Mouse (Mus musculus) heart, adult 18-20 months (tissue): ENCODE results near the gene Boll. TPM values are rescaled to one million over a fixed set of nuclear protein-coding genes. Genes with fewer than 3 reads are reported as not detected.

Source experiments
- DNase-seq, 2 experiments: peaks; one replicate each; pipeline ENCODE4 v3.0.0; 2021 to 2022; ENCODE audit warnings: mixed read lengths in 1 of 2
- total RNA-seq, 2 experiments: library from RNA; stranded (reverse); gene quantifications; 2 replicates each; pipeline ENCODE4 v1.2.3; 2021

The Boll gene
- total RNA-seq, 2 experiments from 2014 or later, result not detected

DNA sequence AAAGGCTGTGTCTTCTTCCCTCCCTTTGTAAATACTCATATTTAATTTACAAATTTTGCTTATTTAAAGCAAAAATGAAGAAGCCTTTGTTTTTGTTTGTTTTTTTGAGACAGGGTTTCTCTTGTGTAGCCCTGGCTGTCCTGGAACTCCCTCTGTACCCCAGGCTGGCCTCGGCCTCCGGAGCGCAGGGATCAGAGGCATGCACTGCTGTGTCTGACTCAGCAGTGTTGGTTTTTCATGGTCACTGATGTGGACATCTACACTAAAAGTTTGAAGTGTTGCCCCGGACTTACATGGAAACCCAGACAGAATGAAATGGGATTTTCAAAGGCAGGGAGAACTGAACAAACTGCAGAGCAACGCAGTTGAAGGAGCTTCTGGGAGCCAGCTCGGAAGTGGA is 155.7 kb downstream of the Boll start:
- DNase-seq, result no peak

DNA sequence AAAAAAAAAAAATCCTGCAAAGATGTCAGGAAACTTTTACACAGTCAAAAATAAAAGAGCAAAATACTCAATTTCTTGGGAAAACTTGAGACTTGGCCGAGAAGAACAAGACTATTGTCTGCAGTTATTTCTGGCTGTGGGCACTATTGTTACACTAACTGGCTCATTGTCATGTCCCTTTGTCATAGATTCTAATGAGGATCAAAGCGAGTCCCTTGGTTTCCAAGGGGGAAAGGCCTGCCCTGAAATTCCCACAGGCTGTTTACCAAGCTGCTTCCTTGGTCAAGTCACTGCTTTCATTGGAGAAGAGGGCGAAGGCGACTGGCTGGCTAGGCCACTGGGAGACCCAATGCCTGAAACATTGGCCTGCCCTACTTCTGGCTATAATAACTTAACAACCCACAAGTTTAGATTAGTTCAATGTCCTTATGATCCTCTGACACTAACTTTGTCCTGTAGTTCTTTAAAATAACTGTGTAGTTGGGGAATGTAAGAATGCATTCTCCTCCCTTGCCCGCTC is 157.4 kb downstream of the Boll start:
- no peak for DNase-seq

DNA sequence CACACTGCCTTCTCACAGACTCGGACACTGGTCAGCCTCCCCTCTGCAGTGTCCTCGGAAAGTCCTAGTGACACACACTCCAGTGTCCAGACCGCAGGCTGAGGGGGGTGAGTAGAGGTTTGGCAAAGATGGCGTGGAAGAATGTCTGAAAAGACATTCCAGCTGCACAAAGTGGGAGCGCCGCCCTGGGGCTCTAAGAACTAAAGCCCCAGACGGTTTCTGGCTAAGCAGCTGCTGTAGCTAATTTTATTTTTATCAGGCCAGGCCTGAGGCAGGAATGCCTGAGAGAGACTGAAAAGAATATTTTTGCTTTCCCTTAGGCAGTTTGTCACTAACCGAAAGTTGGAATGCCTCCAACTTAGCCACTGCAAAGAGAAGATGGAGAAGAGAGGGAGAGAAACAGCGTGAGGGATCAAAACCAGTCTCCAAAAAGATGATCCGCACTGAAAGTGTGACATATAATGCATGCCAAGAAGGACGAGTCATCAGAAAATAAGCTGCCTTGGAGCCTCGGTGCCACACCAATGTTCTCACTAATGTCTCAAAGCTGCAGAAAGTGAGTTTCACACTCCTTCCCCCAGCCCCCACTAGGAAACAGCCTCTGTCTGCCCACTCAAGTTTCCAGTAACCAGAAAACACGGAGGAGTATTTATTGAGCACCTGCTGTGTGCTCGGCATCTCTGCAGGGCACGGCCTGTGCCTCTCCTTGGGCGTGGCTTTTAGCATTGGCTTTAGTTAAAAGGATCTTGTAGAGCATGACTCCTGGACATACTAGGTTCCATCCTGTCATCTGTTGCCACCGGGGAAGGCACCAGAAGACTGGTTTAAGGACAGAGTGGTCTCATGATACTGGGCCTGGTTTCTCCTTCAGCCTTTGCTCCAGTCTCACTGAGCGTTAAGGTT is 161.2 kb downstream of the Boll start:
- peak; percentile 75 to 80 for DNase-seq

DNA sequence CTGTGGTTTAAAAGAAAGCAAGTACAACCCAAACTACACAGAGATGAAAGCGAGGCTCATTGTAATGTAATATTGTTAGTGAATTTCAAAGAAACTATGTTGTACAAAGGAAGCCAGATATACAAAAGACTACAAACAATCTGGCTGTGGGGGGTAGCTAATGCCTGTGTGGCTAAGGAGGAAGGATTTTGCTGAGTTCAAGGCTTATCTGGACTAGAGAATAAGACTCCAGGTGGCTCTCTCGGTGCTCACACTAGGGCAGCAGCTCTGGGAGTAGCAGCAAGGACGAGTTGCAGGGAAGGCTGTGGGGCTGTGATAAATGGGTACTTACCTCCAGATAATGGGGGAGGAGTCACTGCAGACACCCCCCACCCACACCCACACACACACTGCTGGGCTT is 164.6 kb downstream of the Boll start:
- no peak for DNase-seq

Other genes with a start within 250 kb of the Boll start
- gene Mob4, start 232.2 kb downstream of the Boll start, total RNA-seq, result 10 to 100 TPM; 29.4 to 33.9 TPM
- 10 to 100 TPM; 10.8 to 11.0 TPM for gene Rftn2, start 136.7 kb downstream of the Boll start, total RNA-seq
- gene Mars2, start 126.3 kb downstream of the Boll start, total RNA-seq, result 1 to 10 TPM; 5.1 to 5.7 TPM
- gene Plcl1, start 42.5 kb upstream of the Boll start, total RNA-seq, result 1 to 10 TPM; 2.7 to 3.3 TPM